Mouse (Mus musculus): ENCODE measurements around the gene Hnrnpf.

Hnrnpf gene

DNA sequence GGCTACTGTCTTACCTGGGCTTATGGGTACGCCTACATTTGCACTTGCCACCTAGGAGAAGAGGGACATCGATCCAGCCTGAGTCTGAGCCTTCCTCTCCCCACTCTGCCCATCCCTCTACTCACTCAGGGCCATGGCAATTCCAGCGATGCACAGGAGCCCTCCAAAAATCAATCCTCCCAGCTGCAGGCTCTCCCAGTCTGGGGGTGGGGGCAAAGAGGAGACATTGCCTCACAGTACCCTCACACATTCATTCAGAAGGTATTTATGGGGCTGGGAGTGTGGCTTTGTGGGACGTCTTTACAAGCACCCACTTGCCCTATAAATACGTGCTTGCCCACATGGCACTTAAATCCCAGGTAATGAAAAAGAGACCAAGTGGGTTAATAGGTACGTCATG, 34.2 kb downstream of the Hnrnpf start:
- TF ChIP-seq NANOG (IDR thresholded peaks at IDR 0.05; ENCODE audit: borderline replicate concordance, low read length), result no peak
- TF ChIP-seq POU5F1 (IDR thresholded peaks at IDR 0.05; ENCODE audit: borderline replicate concordance, low read length), result no peak
- TF ChIP-seq CTCF (conservative IDR thresholded peaks at IDR 0.05; ENCODE audit: low read length), result no peak
- Histone ChIP-seq H3K4me3 (replicated peaks; ENCODE audit: low read length) (no peak overlapping the region), H3K36me3 (ENCODE audit: insufficient read depth, low read length) (peaks cover 24% of the 10 kb centered on the region), H3K27me3 (ENCODE audit: insufficient read depth, low read length) (no peaks in the 10 kb centered on the region), H3K4me1 (replicated peaks; ENCODE audit: low read depth, low read length) (peaks cover 58% of the 10 kb centered on the region), H3K9me3 (ENCODE audit: low read length) (no peaks in the 10 kb centered on the region)

DNA sequence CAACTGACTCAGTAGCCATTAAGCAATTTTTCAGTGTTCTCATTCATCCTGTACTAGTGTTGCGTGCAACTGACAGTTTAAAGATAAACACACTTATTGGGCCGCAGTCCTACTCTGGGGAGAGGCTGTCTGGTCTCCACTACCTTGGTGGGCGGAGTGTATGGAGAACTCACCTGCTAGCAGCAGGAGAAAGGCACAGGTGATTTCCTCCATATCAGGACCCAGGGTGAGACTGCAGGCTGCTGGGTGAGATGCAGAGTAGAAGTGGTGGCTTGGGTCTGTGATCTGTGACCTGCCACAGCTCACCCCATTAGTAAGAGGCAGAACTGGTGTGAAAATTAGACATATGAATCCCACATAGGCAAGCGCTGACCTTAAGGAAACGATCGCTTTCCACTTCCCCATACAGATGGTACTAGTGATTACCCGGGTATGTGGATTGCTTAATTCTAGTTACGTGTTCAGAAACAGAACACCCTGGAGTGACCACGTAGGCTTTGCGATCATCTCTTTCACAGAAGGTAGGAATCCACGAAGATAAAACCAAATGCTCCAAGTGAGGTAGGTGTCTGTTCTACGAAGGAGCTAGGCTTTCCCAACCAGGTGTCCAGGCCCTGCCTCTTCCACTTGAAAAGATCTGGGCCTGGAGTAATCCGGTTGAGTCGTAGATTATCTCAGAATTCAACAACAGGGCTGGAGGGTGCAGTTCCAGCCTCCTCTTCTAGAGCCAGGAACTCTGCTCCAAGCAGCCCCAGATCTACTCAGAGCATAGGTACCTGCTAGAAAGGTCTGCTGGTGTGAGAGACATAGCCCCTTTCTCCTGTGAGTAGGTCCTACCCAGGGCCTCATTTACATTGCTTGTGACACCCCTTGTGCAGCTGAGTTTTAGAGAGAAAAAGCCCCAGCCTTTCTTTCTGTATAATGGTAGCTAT, 35.8 kb downstream of the Hnrnpf start:
- Histone ChIP-seq H3K4me3 (replicated peaks; ENCODE audit: low read length) (no peak overlapping the region), H3K27me3 (ENCODE audit: insufficient read depth, low read length) (no peaks in the 10 kb centered on the region), H3K9me3 (ENCODE audit: low read length) (no peaks in the 10 kb centered on the region), H3K4me1 (replicated peaks; ENCODE audit: low read depth, low read length) (peaks cover 52% of the 10 kb centered on the region), H3K36me3 (ENCODE audit: insufficient read depth, low read length) (peaks cover 11% of the 10 kb centered on the region; the same call in 1 of the 2 replicates)
- TF ChIP-seq NANOG (IDR thresholded peaks at IDR 0.05; ENCODE audit: borderline replicate concordance, low read length), result no peak
- TF ChIP-seq POU5F1 (IDR thresholded peaks at IDR 0.05; ENCODE audit: borderline replicate concordance, low read length), result no peak
- TF ChIP-seq CTCF (conservative IDR thresholded peaks at IDR 0.05; ENCODE audit: low read length), result no peak

DNA sequence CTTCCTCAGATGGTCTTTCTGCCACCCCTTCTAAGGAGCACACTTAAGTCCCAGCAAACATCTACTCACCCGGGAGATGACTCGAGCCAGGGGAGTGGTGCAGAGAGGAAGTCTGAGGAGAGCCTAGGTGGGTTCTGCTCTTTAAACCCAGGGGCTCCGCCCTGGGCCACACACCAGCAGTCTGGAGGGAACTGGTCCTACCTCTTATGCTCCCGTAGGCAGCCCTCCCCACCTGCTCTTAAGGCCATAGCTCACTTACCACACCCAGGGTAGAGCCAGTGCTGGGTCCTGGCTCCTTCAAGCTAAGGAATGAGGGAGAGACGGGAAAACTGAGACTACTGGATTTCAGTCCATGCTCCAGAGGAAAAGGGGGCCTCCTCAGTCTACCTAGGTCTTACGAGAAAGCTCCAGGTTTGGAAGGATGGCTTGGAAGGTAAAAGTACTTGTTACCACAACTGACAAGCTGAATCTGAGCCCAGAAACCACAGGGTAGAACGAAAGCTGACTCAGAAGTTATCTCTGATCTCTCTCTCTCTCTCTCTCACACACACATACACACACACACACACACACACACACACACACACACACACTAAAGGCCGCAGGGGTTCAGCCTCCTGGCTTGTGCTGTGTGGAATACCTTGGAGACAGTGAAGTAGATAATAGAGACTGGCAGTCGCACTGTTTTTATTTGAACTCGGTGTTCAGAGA, 37.3 kb downstream of the Hnrnpf start, which contains the start of gene Fxyd4:
TSS of gene Fxyd4 (minus strand) at position 471 of the 711 bp plus-strand sequence.
- Histone ChIP-seq H3K4me3 (replicated peaks; ENCODE audit: low read length) (no peak within 1 kb of the TSS; the same call in 1 of the 2 replicates), H3K9me3 (ENCODE audit: low read length) (no peaks in the 10 kb centered on the region), H3K27me3 (ENCODE audit: insufficient read depth, low read length) (no peaks in the 10 kb centered on the region)

DNA sequence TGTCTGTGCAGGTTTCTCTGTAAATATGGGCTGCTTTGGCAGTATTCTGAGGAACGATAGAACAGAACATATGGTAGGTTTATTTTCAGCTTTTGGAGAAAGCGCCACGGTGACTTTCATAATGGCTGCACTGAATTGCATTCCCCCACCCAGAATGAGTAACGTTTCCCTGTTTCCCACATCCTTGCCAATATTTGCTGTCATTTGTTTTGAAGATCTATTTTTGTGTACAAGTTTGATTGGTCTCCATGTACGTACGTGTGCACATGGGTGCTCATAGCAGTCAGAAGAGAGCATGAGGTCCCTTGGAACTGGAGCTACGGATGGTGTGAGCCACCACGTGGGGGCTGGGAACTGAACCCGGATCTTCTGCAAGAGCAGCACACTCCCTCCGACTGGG, 38.8 kb downstream of the Hnrnpf start:
- peaks cover 5% of the 10 kb centered on the region; the same call in 1 of the 2 replicates for H3K36me3 ChIP-seq (ENCODE audit: insufficient read depth, low read length)
- TF ChIP-seq CTCF (conservative IDR thresholded peaks at IDR 0.05; ENCODE audit: low read length) (no peak), POU5F1 (IDR thresholded peaks at IDR 0.05; ENCODE audit: borderline replicate concordance, low read length) (no peak)
- no peaks in the 10 kb centered on the region for H3K27me3 ChIP-seq (ENCODE audit: insufficient read depth, low read length)
- peaks cover 57% of the 10 kb centered on the region for H3K4me1 ChIP-seq (replicated peaks; ENCODE audit: low read depth, low read length)
- H3K9me3 ChIP-seq (ENCODE audit: low read length), result no peaks in the 10 kb centered on the region
- H3K4me3 ChIP-seq (replicated peaks; ENCODE audit: low read length), result no peak overlapping the region

More for the DNA sequence above, 37.3 kb downstream of the Hnrnpf start, which contains the start of gene Fxyd4:
- Histone ChIP-seq H3K36me3 (ENCODE audit: insufficient read depth, low read length) (peaks cover 8% of the 10 kb centered on the region; the same call in 1 of the 2 replicates), H3K4me1 (replicated peaks; ENCODE audit: low read depth, low read length) (peaks cover 52% of the 10 kb centered on the region)
- TF ChIP-seq POU5F1 (IDR thresholded peaks at IDR 0.05; ENCODE audit: borderline replicate concordance, low read length), result no peak
- no peak for TF ChIP-seq NANOG (IDR thresholded peaks at IDR 0.05; ENCODE audit: borderline replicate concordance, low read length)
- no peak for TF ChIP-seq CTCF (conservative IDR thresholded peaks at IDR 0.05; ENCODE audit: low read length)

- peaks cover 44% of the 10 kb centered on the region for H3K4me1 ChIP-seq (replicated peaks; ENCODE audit: low read depth, low read length)
- TF ChIP-seq NANOG (IDR thresholded peaks at IDR 0.05; ENCODE audit: borderline replicate concordance, low read length) (no peak), POU5F1 (IDR thresholded peaks at IDR 0.05; ENCODE audit: borderline replicate concordance, low read length) (no peak), CTCF (conservative IDR thresholded peaks at IDR 0.05; ENCODE audit: low read length) (no peak)
- no peaks in the 10 kb centered on the region for H3K36me3 ChIP-seq (ENCODE audit: insufficient read depth, low read length)
- no peaks in the 10 kb centered on the region for H3K27me3 ChIP-seq (ENCODE audit: insufficient read depth, low read length)
- H3K4me3 ChIP-seq (replicated peaks; ENCODE audit: low read length), result no peak overlapping the region
- no peaks in the 10 kb centered on the region for H3K9me3 ChIP-seq (ENCODE audit: low read length)
Measured at GRCm38 (mm10) chr6:117942769-117943168, 42.6 kb downstream of the Hnrnpf start.

DNA sequence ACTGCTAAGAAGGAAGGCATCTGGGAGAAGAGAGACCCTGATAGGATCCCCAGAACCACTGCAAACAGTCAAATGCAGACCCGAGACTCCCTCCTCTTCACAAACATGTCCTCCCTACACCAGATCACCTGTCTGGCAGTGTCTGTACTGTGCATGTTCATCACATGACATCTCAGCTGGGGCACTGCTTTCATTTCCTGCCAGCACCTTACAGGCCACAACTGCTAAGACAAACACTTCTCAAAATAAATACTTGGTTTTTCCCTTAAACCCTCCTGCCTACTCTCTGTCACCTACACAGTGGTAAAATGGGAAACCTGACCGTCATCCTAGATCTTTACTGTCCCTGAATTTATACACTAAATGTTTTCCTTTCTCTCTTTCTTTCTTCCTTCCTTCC, 43.8 kb downstream of the Hnrnpf start:
- Histone ChIP-seq H3K27me3 (ENCODE audit: insufficient read depth, low read length) (no peaks in the 10 kb centered on the region), H3K4me1 (replicated peaks; ENCODE audit: low read depth, low read length) (peaks cover 43% of the 10 kb centered on the region), H3K36me3 (ENCODE audit: insufficient read depth, low read length) (no peaks in the 10 kb centered on the region), H3K4me3 (replicated peaks; ENCODE audit: low read length) (no peak overlapping the region), H3K9me3 (ENCODE audit: low read length) (no peaks in the 10 kb centered on the region)
- TF ChIP-seq NANOG (IDR thresholded peaks at IDR 0.05; ENCODE audit: borderline replicate concordance, low read length) (no peak), POU5F1 (IDR thresholded peaks at IDR 0.05; ENCODE audit: borderline replicate concordance, low read length) (no peak), CTCF (conservative IDR thresholded peaks at IDR 0.05; ENCODE audit: low read length) (no peak)

GRCm38 (mm10) chr6:117952330-117952729, 52.2 kb downstream of the Hnrnpf start:
- Histone ChIP-seq H3K4me1 (replicated peaks; ENCODE audit: low read depth, low read length) (peaks cover 60% of the 10 kb centered on the region), H3K27me3 (ENCODE audit: insufficient read depth, low read length) (no peaks in the 10 kb centered on the region), H3K4me3 (replicated peaks; ENCODE audit: low read length) (no peak overlapping the region), H3K9me3 (ENCODE audit: low read length) (no peaks in the 10 kb centered on the region), H3K36me3 (ENCODE audit: insufficient read depth, low read length) (no peaks in the 10 kb centered on the region)
- no peak for TF ChIP-seq POU5F1 (IDR thresholded peaks at IDR 0.05; ENCODE audit: borderline replicate concordance, low read length)
- peak; percentile 96 for TF ChIP-seq CTCF (conservative IDR thresholded peaks at IDR 0.05; ENCODE audit: low read length)

DNA sequence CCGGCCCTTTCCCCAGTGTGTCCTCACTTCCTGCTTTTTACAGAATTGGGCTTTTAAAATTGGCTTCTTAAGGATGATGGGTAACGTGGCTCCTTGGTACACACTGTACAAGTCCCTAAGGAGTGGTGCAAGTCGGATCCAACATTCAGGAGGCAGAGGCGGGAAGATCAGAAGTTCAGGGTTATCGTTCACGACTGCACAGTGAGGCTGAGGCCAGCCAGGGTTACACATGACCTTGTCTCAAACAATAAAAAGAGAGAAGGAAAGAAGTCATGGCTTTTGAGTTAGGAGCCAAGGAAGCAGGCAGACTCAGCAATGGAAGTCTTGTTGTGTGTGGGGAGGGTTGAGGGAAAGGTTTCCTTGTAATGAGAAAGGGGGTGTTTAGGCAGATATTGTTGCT, 56.0 kb downstream of the Hnrnpf start:
- peaks cover 61% of the 10 kb centered on the region for H3K4me1 ChIP-seq (replicated peaks; ENCODE audit: low read depth, low read length)
- TF ChIP-seq CTCF (conservative IDR thresholded peaks at IDR 0.05; ENCODE audit: low read length) (no peak), POU5F1 (IDR thresholded peaks at IDR 0.05; ENCODE audit: borderline replicate concordance, low read length) (no peak), NANOG (IDR thresholded peaks at IDR 0.05; ENCODE audit: borderline replicate concordance, low read length) (no peak)
- no peaks in the 10 kb centered on the region for H3K36me3 ChIP-seq (ENCODE audit: insufficient read depth, low read length)
- H3K27me3 ChIP-seq (ENCODE audit: insufficient read depth, low read length), result no peaks in the 10 kb centered on the region
- H3K4me3 ChIP-seq (replicated peaks; ENCODE audit: low read length), result no peak overlapping the region
- H3K9me3 ChIP-seq (ENCODE audit: low read length), result no peaks in the 10 kb centered on the region
